Mouse (Mus musculus) R1 (cell line): Measurements from ENCODE around the gene Igsf21.

ENCODE experiments used
- DNase-seq: peaks from one replicate; pipeline ENCODE4 v3.0.0-alpha.2; 2018; ENCODE audit warnings: low read depth, low spot score

Gene Igsf21

DNA sequence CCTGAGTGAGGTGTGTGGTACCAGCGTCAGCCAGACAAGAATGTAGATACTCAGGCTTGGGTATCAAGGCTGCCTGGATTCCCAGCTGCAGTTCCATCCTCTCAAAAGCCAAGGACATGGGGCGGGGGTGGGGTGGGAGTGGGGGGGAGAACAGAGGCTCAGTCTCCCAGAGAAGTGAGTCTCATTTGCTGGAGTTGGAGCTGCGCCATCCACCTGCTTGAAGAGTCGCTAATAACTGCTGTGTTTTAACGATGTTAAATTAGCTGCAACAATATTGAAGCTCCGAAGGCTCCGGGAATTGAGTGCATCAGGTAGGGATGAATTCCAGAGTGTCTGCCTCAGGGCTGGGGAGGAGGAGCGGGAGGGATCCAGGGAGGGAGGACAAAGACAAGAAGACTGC is 250.9 kb downstream of the Igsf21 start:
- no peak for DNase-seq

DNA sequence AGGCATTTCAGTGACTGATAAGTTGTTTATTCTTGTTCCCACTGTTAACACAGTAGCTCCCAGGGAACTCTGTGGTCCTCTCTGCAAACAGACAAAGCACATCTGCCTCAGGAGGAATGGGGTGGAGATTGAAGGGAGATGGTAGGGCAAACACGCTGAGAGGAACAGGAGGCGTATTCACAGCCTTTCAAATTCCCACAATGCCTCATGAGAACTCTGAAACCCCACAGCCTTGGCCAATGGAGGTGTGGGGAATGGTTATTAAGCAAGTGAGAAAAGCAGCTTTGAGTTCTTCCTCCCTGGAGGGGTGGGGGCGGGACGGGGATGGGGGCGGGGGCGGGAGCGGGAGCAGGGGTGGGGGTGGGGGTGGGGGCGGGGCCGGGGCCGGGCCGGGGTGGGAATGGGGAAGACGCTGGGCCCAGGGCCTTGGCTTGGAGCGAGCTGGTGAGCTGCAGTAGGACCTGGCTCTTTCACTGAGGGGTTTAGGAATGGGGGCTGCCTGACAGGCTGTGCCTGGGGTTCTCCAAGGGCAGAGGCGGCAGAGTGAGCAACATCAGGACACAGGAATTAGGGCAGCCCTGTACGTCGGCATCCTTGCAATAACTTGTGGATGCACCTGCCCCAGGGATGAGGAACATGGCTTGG is 253.4 kb downstream of the Igsf21 start:
- peak; percentile 52 for DNase-seq

DNA sequence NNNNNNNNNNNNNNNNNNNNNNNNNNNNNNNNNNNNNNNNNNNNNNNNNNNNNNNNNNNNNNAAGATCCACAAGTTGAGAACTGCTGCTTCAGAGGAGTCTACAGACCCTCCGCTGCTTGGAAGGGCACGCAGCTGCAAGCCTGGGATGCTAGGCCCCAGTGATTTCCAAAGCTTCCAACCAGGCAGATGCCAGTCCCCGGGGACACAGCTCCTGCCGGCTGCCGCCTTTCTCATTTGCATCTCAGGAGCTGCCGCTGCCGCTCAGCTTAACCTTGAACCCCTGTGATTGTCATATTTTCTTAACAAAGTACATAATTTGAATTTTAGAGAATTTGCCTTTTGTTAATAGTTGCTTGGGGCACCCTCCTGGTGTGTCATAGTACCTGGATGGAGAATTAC is 259.7 kb downstream of the Igsf21 start:
- no peak for DNase-seq

GRCm38 (mm10) chr4:139978716-139979115 is 267.9 kb downstream of the Igsf21 start:
- DNase-seq: peak; percentile 70

GRCm38 (mm10) chr4:139977308-139977781 is 269.2 kb downstream of the Igsf21 start:
- DNase-seq: no peak
